Mouse (Mus musculus): ENCODE measurements around the gene Spata25.
A peak's percentile ranks its signal among the peaks of the same experiment; 100 is the strongest.
"Not testable (repeated sequence)": the region's sequence is repeated elsewhere in the genome, so short reads cannot be mapped to it uniquely, and the experiment has no call there.

The Spata25 gene

DNA sequence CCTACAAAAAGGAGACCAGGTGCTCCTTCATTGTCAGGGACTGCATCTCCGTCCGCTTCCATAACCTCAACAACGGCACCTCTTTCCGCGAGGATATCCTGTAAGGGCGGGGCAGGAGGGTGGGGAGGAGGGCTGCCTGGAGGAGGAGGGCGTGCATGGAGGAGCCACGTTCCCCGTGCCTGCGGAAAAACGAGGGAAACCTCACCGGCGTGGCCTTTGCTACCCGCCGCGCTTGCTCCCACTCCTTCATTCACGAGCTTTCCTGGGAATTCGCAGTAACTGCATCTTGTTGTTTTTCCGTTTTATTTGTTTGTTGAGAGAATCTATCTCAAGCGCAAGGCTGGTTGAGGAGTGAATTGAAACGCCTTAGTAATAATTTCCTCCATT lies 23.0 kb downstream of the Spata25 start:
- DNase-seq (ENCODE audit: low spot score in 2 of 2) = no peak

DNA sequence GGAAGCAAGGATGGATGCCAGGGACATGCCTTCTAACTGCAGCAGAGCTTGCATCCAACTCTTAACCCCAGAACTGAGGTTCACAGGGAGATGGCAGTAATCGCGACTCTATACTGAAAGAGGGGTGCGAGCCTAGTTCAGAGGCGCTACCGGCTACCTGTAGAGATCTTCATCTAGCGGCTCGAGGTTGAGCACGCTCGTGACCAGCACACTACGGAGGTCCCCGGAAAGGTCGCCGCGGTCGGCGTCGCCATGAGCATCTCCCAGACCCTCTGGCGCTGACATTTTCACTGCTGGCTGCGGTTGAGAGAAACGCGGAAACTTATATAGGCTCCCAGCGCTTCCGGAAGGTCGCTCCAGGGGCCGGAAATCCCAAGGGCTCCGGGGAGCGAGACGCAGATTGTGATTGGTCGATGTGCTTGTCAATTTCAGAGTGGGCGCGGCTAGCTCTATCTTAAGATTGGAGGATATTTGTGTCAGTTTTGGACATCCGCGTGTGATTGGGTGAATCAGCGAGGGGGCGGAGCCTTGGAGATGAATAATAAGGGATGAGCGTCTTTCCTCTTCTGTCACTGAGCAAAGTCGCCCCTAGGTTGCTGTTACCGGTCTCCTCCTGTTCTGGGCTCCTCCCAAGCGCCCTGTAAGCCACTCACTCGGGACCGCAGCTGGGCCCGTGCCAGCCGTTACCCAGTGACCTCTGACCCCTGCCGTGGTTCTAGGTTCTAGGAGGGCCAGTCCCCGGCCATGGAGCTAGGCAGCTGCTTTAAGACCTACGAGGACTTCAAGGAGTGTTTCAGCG lies 23.6 kb downstream of the Spata25 start, which contains the start of the genes Acot8 and Zswim3:
Gene Acot8 (minus strand): TSS at position 350 of the 799 bp plus-strand sequence.
Gene Zswim3 (plus strand): TSS at position 566 of the 799 bp plus-strand sequence.
- DNase-seq (ENCODE audit: low spot score in 2 of 2) = peak; percentile 97 to 99

DNA sequence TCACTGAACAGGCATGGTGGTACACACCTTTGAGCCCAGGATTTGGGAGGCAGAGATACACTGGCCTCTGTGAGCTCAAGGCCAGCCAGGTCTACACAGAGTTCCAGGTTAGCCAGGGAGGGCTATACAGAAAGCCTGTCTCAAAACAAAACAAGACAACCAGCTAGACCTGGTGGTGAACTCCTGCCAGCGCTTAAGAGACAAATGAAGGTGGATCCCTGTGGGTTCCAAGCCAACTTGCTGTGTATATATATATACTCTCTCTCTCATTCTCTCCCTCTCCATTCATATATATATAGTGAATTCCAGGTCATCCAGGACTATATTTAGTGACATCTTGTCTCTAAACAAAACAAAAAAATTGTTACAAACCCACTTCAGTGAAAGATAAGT lies 24.4 kb downstream of the Spata25 start:
- DNase-seq (ENCODE audit: low spot score in 2 of 2) = no peak

DNA sequence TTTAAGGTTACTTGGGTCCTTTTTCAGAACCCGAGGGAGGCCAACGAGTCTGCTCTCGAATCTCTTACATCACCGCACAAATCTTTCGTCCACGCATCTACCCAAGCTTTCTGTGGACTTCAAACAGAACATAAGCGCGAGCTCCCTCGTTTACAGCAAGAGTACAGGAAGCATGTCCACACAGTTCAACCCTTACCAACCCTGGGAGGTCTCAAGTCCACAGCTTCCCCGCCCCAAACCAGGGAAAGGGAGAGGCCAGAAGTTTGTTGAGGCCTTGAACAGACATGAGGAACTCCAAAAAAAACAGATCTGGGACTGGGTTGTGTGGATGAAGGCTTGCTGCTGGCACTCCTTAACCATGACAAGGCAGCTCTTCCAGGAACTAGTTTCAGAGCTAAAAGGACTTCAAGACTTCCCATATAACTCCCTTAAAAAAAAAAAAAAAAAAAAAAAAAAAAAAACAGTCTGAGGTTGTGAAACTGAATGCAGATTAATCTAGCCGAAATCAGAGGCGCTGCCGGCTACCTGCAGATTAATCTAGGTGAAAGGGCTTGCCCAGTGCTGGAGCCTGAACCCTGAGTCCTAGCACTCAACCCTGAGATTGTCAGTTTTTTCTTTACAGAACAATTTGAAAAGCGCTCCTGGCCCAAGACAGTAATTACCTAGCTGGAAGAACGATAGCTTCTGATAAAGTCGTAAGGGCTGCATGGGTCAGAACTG lies 25.0 kb downstream of the Spata25 start:
- DNase-seq (ENCODE audit: low spot score in 2 of 2) = no peak

DNA sequence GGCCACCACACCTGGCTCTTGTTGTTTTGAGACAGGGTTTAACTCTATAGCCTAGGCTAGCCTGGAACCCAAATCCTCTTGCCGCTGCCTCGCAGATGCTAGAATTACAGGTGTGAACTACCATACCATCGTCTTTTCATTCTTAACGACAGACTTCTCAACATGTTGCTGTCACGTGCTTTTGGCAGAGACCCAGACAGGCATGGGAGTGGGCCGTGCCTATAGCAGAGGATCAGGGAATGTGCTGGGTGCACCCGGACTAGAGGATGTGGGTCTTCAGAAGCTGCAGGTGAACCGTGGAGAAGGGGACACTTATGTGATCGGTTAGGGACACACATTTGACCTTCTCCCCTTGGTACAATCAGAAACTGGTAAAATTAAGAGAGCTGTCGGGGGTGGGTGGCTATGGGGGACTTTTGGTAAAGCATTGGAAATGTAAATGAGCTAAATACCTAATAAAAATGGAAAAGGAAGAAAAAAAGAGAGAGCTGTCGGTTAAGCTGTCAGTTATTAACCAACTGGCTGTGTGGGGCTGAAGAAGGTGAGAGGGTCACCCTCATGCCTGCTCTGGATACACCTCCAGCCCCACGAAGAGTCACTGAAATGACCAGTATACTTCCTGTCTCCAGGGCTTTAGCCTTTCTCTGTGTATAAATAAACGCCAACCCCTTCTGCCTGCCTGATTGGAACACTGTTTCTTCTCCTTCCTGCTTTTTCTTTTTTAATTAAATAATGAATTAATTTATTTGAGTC lies 27.9 kb downstream of the Spata25 start:
- DNase-seq (ENCODE audit: low spot score in 2 of 2) = no peak

DNA sequence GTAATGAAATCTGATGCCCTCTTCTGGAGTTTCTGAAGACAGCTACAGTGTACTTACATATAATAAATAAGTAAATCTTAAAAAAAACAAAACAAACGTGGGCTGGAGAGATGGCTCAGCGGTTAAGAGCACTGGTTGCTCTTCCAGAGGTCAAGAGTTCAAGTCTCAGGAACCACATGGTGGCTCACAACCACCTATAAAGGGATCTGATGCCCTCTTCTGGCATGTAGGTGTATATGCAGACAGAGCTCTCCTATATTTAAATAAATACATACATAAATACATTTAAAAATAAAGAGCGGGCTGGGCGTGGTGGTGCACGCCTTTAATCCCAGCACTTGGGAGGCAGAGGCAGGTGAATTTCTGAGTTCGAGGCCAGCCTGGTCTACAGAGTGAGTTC lies 29.8 kb downstream of the Spata25 start:
- not testable (repeated sequence) for DNase-seq (ENCODE audit: low spot score in 2 of 2)

DNA sequence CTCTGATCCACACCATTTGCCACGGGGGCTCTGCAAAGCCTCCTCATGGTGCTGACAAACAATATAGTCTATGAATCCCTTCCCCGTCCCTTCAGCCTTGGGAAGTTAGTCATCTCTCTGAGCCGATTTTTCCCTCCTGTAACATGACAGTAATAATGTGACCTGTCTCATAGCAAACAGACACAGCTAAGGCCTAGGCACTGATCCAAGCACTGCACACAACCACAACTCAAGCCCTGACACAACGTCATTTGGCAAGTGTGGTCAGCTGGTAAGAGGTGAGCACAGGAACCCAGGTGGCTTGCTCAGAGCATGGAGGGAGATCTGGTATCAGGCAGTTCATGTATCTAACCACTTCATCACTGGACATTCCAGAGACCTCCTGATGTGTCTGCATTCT lies 32.5 kb downstream of the Spata25 start:
- DNase-seq (ENCODE audit: low spot score in 2 of 2) = no peak

DNA sequence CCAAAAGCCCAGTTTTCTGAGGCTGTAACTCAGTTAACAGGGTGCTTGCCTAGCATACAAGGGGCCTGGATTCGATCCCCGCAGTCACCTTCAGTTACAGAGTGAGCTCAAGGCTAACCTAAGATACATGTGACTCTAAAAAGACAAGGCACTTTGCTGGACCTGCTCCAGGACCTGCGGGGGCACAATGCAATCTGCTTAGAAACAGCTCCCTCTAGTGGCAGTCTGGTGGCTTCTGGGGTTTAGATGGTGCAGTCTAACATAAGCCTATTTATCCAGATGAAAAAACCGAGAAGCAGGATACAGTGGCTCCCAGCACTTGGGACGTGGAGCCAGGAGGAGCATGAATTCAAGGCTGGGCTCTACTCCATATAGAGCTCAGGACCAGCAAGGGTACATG lies 34.0 kb downstream of the Spata25 start:
- DNase-seq (ENCODE audit: low spot score in 2 of 2) = peak; percentile 67 to 81

DNA sequence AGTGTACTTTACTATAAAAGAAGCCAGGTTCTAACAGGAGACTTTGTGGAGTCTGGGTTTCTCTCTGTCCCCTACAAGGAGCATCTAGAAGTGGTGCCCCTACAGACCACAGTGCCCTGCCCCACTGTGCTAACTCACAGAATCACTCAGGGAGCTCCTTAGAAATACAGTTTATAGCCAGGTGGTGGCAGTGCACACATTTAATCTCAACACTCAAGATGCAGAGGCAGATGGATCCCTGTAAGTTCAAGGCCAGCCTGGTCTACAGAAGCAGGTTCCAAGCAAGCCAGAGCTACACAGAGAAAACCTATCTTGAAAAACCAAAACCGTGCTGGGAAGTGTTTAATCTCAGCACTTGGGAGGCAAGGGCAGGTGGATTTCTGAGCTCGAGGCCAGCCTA lies 34.6 kb downstream of the Spata25 start:
- DNase-seq (ENCODE audit: low spot score in 2 of 2) = no peak

DNA sequence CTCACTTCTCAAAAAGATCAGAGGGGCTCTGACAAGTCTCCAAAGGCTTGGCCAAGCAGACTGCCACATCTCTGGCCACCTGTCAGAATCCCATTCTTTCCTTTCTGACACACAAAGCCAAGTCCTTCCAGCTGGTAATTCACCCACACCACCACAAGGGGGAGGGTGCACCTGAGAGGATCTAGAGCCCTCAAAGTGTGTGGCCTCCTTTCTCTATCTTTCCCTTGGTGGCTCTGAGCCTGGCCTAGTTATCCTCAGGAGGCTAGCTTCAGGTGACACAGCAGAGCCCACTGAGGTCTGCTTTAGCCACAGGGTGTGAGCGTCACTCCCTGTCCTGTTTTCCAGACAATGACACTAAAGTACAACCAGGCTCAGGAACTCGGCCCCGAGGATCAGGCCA lies 35.1 kb downstream of the Spata25 start:
- peak; percentile 44 to 54 for DNase-seq (ENCODE audit: low spot score in 2 of 2)

DNA sequence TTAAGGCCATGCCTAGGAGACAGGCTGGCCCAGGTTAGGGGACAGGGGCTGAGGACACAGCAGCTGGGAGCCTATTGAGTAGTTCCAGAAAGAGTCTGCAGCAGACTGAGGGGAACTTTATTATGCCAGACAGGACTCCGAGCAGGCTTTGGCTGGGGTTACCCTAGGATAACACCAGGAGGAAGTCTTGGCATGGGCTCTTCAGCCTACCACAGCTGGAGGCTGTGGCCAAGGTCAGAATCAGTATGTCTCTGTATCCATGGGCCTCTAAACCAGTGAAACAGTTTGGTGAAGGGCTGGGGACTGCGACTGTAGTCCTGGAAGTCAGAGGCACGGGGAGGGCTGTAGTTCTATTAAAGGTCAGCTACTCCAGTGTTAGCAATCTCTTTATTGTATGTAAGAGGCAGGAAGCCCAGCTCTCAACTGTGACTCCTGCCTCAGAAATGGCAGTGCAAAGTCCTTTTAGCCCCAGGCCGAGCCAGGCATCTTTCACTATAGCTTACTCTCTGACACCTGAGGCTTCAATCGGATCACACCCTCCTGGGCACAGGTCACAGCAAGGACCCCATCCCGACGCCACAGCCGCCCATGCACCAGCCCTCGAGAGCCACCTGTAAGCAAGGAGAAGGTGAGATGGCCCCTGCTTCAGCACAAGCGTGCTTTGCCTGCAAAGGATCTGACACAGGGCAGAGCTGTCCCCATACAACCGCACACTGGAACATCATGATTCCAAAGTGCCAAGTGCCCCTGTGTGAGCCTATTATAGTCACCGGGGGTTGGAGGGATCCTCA lies 35.7 kb downstream of the Spata25 start:
- DNase-seq (ENCODE audit: low spot score in 2 of 2) = no peak

DNA sequence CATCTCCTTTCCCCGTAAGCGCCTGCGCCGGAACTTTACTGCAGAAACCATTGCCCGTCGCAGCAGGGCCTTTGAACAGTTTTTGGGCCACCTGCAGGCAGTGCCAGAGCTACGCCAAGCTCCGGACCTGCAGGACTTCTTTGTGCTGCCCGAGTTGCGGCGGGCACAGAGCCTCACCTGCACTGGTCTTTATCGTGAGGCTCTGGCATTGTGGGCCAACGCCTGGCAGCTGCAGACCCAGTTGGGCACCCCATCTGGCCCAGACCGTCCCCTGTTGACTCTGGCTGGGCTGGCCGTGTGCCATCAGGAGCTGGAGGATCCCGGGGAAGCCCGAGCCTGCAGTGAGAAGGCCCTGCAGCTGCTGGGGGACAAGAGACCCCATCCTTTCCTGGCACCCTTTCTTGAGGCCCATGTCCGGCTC lies 36.5 kb downstream of the Spata25 start:
- DNase-seq (ENCODE audit: low spot score in 2 of 2) = no peak

DNA sequence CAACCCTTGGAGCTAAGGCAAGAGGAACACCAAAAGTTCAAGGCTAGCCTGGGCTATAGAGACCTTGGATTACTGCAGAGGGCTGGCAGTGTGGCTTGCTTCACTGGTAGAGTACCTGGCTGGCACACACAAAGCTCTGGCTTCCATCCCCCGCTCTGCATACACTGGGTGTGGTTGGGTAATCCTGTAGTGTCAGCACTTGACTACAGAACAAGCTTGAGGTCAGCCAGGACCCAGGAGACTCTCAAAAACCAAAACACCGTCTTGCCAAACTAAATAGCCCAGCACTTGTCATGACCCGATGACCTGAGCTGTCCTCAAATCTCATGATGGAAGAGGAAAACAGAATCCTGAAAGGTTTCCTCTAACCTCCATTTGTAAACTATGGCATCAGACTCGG lies 37.9 kb downstream of the Spata25 start:
- DNase-seq (ENCODE audit: low spot score in 2 of 2) = no peak

DNA sequence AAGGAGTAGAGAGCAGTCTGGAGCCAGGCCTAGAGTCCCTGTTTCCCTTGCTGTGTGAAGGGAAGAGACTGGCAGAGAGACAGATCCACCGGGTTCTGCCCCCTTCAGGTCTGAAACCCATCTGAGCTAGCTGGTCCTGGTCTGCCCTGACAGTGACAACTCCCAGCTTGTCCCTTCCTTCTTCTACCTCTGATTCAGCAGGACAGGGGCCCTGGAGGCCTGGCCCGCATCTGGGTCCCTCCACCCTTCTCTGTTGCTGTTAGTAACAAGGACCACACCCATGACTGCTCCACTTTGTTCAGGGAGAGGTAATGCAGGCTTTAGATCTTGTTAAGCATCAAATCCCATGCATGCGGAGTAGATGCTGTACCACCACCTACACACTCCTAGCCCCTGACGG lies 39.9 kb downstream of the Spata25 start:
- no peak for DNase-seq (ENCODE audit: low spot score in 2 of 2)

DNA sequence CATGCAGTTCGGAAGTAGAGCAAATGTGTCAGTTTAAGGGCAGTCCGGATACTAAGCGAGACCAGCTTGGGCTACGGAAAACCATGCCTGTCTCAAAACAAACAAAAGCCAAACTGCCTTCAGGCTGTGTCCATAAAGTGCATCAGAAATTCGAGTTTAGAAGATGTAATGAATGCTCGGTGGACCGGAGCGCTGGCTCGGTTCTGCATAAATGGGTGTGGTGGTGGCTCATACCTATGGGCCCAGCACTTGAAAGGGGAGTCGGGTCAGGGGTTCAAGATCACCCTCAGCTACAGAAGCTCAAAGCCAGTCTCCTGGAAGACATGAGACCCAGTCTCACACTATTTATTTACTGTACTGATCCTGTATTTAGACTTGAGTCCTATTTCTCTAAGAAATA lies 40.6 kb downstream of the Spata25 start:
- no peak for DNase-seq (ENCODE audit: low spot score in 2 of 2)

DNA sequence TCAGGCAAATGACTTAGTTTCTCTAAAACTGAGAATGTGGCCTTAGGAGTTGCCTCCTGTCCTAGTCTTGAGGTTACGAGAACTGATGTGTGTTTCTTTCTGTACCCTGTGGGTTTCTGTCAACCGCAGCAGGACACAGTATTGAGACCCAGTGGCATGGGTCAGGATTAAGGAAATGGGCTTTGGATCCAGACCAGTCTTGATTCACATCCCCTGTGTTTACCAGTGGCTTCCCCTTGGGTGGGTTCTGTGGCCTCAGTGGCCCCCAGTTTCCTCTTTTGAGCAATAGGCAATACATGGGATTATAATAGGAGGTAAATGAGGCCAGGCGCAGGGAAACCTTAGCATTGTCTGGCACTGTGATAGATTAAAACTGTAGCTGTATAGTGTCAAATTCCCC lies 41.3 kb downstream of the Spata25 start:
- DNase-seq (ENCODE audit: low spot score in 2 of 2) = no peak

DNA sequence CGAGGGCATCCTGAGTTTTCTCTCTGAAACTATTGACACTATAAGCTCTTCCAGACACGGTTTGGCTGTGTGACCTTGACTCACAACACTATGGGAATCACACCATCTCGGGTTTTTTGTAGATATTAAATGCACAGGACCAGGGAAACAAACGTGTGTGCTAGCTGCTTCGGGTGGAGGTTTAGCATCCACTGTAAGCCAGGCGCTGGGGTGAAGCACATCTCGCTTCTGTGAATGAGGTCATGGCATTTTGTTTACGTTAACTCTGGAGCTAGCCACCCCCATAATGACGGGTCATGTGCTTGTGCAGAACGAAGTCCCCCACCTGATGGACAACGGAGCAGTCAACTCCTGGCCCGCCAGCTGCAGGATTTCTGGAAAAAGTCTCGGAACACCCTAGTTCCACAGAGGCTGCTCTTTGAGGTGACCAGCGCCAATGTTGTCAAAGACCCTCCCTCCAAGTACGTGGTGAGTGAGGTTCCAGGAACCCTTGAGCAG lies 41.9 kb downstream of the Spata25 start:
- no peak for DNase-seq (ENCODE audit: low spot score in 2 of 2)

DNA sequence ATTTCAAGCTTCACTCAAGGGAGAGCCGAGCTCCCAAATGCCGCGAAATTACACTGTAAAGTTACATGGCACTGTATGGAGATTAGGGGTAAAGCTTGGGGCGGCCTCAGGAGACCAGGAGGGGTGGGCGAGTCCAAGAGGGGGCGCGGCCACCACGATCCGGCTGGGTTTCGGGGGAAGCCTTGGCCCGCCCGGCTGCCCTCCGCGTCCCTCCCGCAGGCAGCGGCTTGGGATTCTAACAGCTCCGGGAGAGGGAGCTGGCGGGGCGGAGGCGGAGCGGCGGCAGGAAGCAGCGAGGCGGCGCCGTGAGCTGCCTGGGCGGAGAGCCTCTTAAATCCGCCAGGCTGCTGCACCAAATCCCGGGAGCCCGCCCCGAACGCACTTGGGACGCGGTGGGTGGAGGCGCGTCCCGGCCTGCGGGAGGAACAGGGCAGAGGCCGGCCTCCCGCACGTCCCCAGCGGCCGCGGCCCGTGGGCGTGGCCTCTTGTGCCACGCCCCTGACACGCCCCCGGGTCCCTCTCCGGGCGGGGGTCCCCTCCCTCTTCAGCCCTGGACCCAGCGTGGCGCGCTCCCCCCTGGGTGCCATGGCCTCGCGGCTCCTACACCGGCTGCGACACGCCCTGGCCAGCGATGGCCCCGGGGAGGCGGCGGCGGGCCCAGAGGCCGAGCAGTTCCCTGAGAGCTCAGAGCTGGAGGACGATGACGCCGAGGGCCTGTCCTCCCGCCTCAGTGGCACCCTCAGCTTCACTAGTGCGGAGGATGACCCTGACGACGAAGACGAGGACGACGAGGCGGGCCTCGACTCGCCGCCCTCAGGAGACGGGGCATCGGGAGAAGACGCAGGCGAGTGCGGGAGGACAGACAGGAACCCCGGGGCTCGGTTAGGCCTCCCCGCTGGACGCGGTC lies 42.6 kb downstream of the Spata25 start, which contains the start of gene Snx21:
Gene Snx21 (plus strand): TSS at position 343 of the 907 bp plus-strand sequence.
- DNase-seq (ENCODE audit: low spot score in 2 of 2) = peak; percentile 61 to 65

DNA sequence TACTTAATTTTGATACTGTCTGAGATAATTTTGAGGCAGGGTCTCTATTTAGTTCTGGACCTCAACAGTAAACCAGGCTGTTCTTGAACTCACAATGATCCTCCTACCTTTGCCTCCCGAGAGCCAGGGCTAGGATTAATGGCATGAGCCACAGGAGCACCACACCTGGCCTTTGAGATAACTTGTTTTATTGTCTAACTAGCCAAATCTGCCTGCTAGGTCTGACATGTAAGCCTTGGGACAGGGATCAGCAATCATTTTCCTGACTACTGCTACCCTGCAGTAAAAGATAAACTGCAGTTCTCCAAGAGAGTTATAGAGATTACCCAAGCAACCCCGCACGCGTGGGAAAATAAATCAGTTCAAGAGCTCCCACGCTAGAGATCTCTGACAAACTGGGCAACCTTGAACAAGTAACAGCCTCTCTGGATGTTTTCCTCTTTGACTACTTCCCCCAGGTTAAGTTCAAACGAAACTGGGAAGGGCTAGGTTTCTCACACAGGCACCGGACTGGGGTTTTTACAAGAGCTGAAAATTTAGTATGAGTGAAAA lies 43.4 kb downstream of the Spata25 start:
- no peak for DNase-seq (ENCODE audit: low spot score in 2 of 2)

Measured in spleen, postnatal 36 days (tissue).